ENCODE assay signal across 9 mouse cellular contexts in genomic region chr8:70493692-70494415, GRCm38 (mm10). TPM values are rescaled to one million over a fixed set of nuclear protein-coding genes. Genes with fewer than 3 reads are reported as not detected.
DNase-seq lines count a peak whose midpoint lies in the region; ATAC-seq and TF ChIP-seq lines count a peak whose summit lies in the region.
"Had no signal": no experiment of that assay in that cellular context is flagged by ENCODE, and none has a peak within 500 bp of the region (broad histone marks: within the 10 kb centered on the region; RNA-seq: fewer than 3 reads in every experiment).

No protein-coding gene starts in this region.

- H3K36me3 ChIP-seq in kidney, postnatal 0 days (ENCODE audit: insufficient read depth, low read length): no peaks in the 10 kb centered on the region
- no peaks in the 10 kb centered on the region for H3K36me3 ChIP-seq in embryonic facial prominence, embryonic 14.5 days (ENCODE audit: control insufficient read depth, insufficient read depth, low read length)
- peaks cover 12% of the 10 kb centered on the region for H3K36me3 ChIP-seq in limb, embryonic 10.5 days
- no peaks in the 10 kb centered on the region for H3K36me3 ChIP-seq in neural tube, embryonic 14.5 days (ENCODE audit: control insufficient read depth, insufficient read depth, low read length)

- H3K4me3 ChIP-seq in kidney, postnatal 0 days (replicated peaks; ENCODE audit: low read depth, low read length): peak overlapping the region; percentile 44
- H3K4me3 ChIP-seq in embryonic facial prominence, embryonic 14.5 days (ENCODE audit: low read depth, low read length): peak overlapping the region; percentile 56
- H3K4me3 ChIP-seq in limb, embryonic 10.5 days: peak overlapping the region; percentile 76
- peak overlapping the region; percentile 29; the same call in 1 of the 2 replicates for H3K4me3 ChIP-seq in neural tube, embryonic 14.5 days (ENCODE audit: low read depth, low read length)

- peaks cover 82% of the 10 kb centered on the region for H3K27me3 ChIP-seq in kidney, postnatal 0 days (ENCODE audit: insufficient read depth, low read length)
- H3K27me3 ChIP-seq in embryonic facial prominence, embryonic 14.5 days (replicated peaks; ENCODE audit: control insufficient read depth, insufficient read depth, low read length): peaks cover 78% of the 10 kb centered on the region
- peaks cover 96% of the 10 kb centered on the region for H3K27me3 ChIP-seq in limb, embryonic 10.5 days (ENCODE audit: low read depth, poor library complexity, severe bottlenecking)
- peaks cover 88% of the 10 kb centered on the region for H3K27me3 ChIP-seq in neural tube, embryonic 14.5 days (ENCODE audit: control insufficient read depth, insufficient read depth, low read length)

- H3K9me3 ChIP-seq in kidney, postnatal 0 days (replicated peaks; ENCODE audit: low read length): no peaks in the 10 kb centered on the region
- no peaks in the 10 kb centered on the region for H3K9me3 ChIP-seq in embryonic facial prominence, embryonic 14.5 days (ENCODE audit: control insufficient read depth, low read length)
- no peaks in the 10 kb centered on the region for H3K9me3 ChIP-seq in limb, embryonic 10.5 days (replicated peaks)
- no peaks in the 10 kb centered on the region for H3K9me3 ChIP-seq in neural tube, embryonic 14.5 days (ENCODE audit: control insufficient read depth, low read length)

- DNase-seq in kidney, postnatal 0 days (ENCODE audit: low spot score): no peak
- DNase-seq in kidney, adult 9 months: no peak
- DNase-seq in embryonic facial prominence, embryonic 14.5 days (ENCODE audit: low spot score): no peak
- peak; percentile 66 for DNase-seq in limb, embryonic 10.5 days (ENCODE audit: low spot score)
- no peak for DNase-seq in adrenal gland, adult (ENCODE audit: inconsistent age in 2 of 2, low spot score in 1 of 2)
- DNase-seq in adrenal gland, adult 18-20 months (ENCODE audit: low spot score in 2 of 2): no peak
- DNase-seq in gastrocnemius, adult 8-10 months (ENCODE audit: low spot score in 2 of 2): no peak

- WGBS in kidney, postnatal 0 days: 2% methylated on average over 46 of the region's 47 CpGs
- WGBS in embryonic facial prominence, embryonic 14.5 days: 0% methylated on average over 27 of the region's 47 CpGs
- WGBS in limb, embryonic 10.5 days: 1% methylated on average over 47 of the region's 47 CpGs
- 1% methylated on average over 47 of the region's 47 CpGs for WGBS in neural tube, embryonic 14.5 days

- no peak overlapping the region for H3K27ac ChIP-seq in kidney, postnatal 0 days
- peak overlapping the region; percentile 77 for H3K27ac ChIP-seq in embryonic facial prominence, embryonic 14.5 days (replicated peaks; ENCODE audit: low read depth, low read length)
- H3K27ac ChIP-seq in limb, embryonic 10.5 days: peak overlapping the region; percentile 94
- no peak overlapping the region for H3K27ac ChIP-seq in neural tube, embryonic 14.5 days (ENCODE audit: low read depth, low read length)

- no peak for TF ChIP-seq CTCF in kidney, postnatal 0 days (IDR thresholded peaks at IDR 0.05; ENCODE audit: low read depth)

- ATAC-seq in kidney, postnatal 0 days (replicated peaks; ENCODE audit: low FRiP score, low read depth): no peak
- no peak for ATAC-seq in embryonic facial prominence, embryonic 14.5 days (ENCODE audit: low read depth)
- no peak for ATAC-seq in neural tube, embryonic 14.5 days (ENCODE audit: low read depth)

- peaks cover 18% of the 10 kb centered on the region for H3K4me1 ChIP-seq in kidney, postnatal 0 days (replicated peaks; ENCODE audit: insufficient read depth, low read length)
- H3K4me1 ChIP-seq in embryonic facial prominence, embryonic 14.5 days (ENCODE audit: control insufficient read depth, insufficient read depth, low read length): peaks cover 41% of the 10 kb centered on the region
- H3K4me1 ChIP-seq in limb, embryonic 10.5 days: peaks cover 87% of the 10 kb centered on the region
- H3K4me1 ChIP-seq in neural tube, embryonic 14.5 days (ENCODE audit: control insufficient read depth, insufficient read depth, low read length): peaks cover 20% of the 10 kb centered on the region

- peak overlapping the region; percentile 31; the same call in 1 of the 2 replicates for H3K9ac ChIP-seq in kidney, postnatal 0 days (ENCODE audit: low read depth, low read length)
- H3K9ac ChIP-seq in embryonic facial prominence, embryonic 14.5 days (ENCODE audit: low read depth, low read length): peak overlapping the region; percentile 71
- 0 out of 2 replicates have a peak overlapping the region, but pooled peaks have one; percentile 22 for H3K9ac ChIP-seq in neural tube, embryonic 14.5 days (replicated peaks; ENCODE audit: low read depth, low read length)

- peak overlapping the region; percentile 81 for H3K4me2 ChIP-seq in kidney, postnatal 0 days (ENCODE audit: low read length)
- peak overlapping the region; percentile 81 for H3K4me2 ChIP-seq in embryonic facial prominence, embryonic 14.5 days (ENCODE audit: low read depth, low read length)
- H3K4me2 ChIP-seq in neural tube, embryonic 14.5 days (ENCODE audit: low read depth, low read length): peak overlapping the region; percentile 50

RNA-seq across cellular contexts. Expression of gene Crlf1, which starts 0.9 kb away (rescaled TPM):
- polyA plus RNA-seq in kidney, postnatal 0 days (2015; fragmentation: Nextera tagmentation; extraction: Ambion mirVana): 31.3 and 33.7 TPM in 2 replicates
- 67.3 and 68.1 TPM in 2 replicates for polyA plus RNA-seq in embryonic facial prominence, embryonic 14.5 days (2014; fragmentation: Nextera tagmentation; extraction: Ambion mirVana)
- polyA plus RNA-seq in limb, embryonic 10.5 days (2016; fragmentation: Nextera tagmentation; extraction: Ambion mirVana): 79.8 and 126 TPM in 2 replicates
- polyA plus RNA-seq in neural tube, embryonic 14.5 days (2014; fragmentation: Nextera tagmentation; extraction: Ambion mirVana): 5.3 and 10.0 TPM in 2 replicates
- total RNA-seq in adrenal gland, adult 18-20 months (2021): 1 to 10 TPM in 1 of 2 experiments, under 1 TPM in 1; 0.74 to 1.6 TPM
- total RNA-seq in gastrocnemius, adult 8-10 months (2022): 1 to 10 TPM; 1.1 to 2.5 (median 2.3) TPM
- total RNA-seq: neutrophil, adult 5-6 weeks had no signal

RNA-seq across cellular contexts. Expression of gene Tmem59l, which starts 6.7 kb away (rescaled TPM):
- polyA plus RNA-seq in kidney, postnatal 0 days (2015; fragmentation: Nextera tagmentation; extraction: Ambion mirVana): 3.0 and 3.5 TPM in 2 replicates
- 10.2 and 14.5 TPM in 2 replicates for polyA plus RNA-seq in embryonic facial prominence, embryonic 14.5 days (2014; fragmentation: Nextera tagmentation; extraction: Ambion mirVana)
- polyA plus RNA-seq in limb, embryonic 10.5 days (2016; fragmentation: Nextera tagmentation; extraction: Ambion mirVana): 22.4 and 23.7 TPM in 2 replicates
- 144 and 200 TPM in 2 replicates for polyA plus RNA-seq in neural tube, embryonic 14.5 days (2014; fragmentation: Nextera tagmentation; extraction: Ambion mirVana)
- 10 to 100 TPM; 20.4 to 26.4 TPM for total RNA-seq in adrenal gland, adult 18-20 months (2021)
- total RNA-seq in gastrocnemius, adult 8-10 months (2022): not detected
- total RNA-seq: neutrophil, adult 5-6 weeks had no signal

RNA-seq across cellular contexts. Expression of gene Rex1bd, which starts 12.7 kb away (rescaled TPM):
- polyA plus RNA-seq in kidney, postnatal 0 days (2015; fragmentation: Nextera tagmentation; extraction: Ambion mirVana): 140 TPM in 2 replicates
- 144 and 148 TPM in 2 replicates for polyA plus RNA-seq in embryonic facial prominence, embryonic 14.5 days (2014; fragmentation: Nextera tagmentation; extraction: Ambion mirVana)
- 126 and 143 TPM in 2 replicates for polyA plus RNA-seq in limb, embryonic 10.5 days (2016; fragmentation: Nextera tagmentation; extraction: Ambion mirVana)
- 152 and 172 TPM in 2 replicates for polyA plus RNA-seq in neural tube, embryonic 14.5 days (2014; fragmentation: Nextera tagmentation; extraction: Ambion mirVana)
- total RNA-seq in adrenal gland, adult 18-20 months (2021): 100 to 1,000 TPM; 155 to 174 TPM
- 100 to 1,000 TPM; 175 to 196 (median 181) TPM for total RNA-seq in gastrocnemius, adult 8-10 months (2022)

RNA-seq across cellular contexts. Expression of gene Uba52, which starts 16.7 kb away (rescaled TPM):
- 1,111 and 1,265 TPM in 2 replicates for polyA plus RNA-seq in kidney, postnatal 0 days (2015; fragmentation: Nextera tagmentation; extraction: Ambion mirVana)
- polyA plus RNA-seq in embryonic facial prominence, embryonic 14.5 days (2014; fragmentation: Nextera tagmentation; extraction: Ambion mirVana): 991 and 1,091 TPM in 2 replicates
- 877 and 996 TPM in 2 replicates for polyA plus RNA-seq in limb, embryonic 10.5 days (2016; fragmentation: Nextera tagmentation; extraction: Ambion mirVana)
- polyA plus RNA-seq in neural tube, embryonic 14.5 days (2014; fragmentation: Nextera tagmentation; extraction: Ambion mirVana): 734 and 750 TPM in 2 replicates
- 1,000 to 10,000 TPM; 1,449 to 1,570 TPM for total RNA-seq in adrenal gland, adult 18-20 months (2021)
- total RNA-seq in gastrocnemius, adult 8-10 months (2022): 100 to 1,000 TPM; 794 to 918 (median 839) TPM

RNA-seq across cellular contexts. Expression of gene Klhl26, which starts 17.1 kb away (rescaled TPM):
- 19.1 and 19.5 TPM in 2 replicates for polyA plus RNA-seq in kidney, postnatal 0 days (2015; fragmentation: Nextera tagmentation; extraction: Ambion mirVana)
- 18.7 and 21.5 TPM in 2 replicates for polyA plus RNA-seq in embryonic facial prominence, embryonic 14.5 days (2014; fragmentation: Nextera tagmentation; extraction: Ambion mirVana)
- polyA plus RNA-seq in limb, embryonic 10.5 days (2016; fragmentation: Nextera tagmentation; extraction: Ambion mirVana): 24.1 and 29.0 TPM in 2 replicates
- polyA plus RNA-seq in neural tube, embryonic 14.5 days (2014; fragmentation: Nextera tagmentation; extraction: Ambion mirVana): 29.4 and 30.1 TPM in 2 replicates
- 10 to 100 TPM; 26.0 to 27.0 TPM for total RNA-seq in adrenal gland, adult 18-20 months (2021)
- total RNA-seq in gastrocnemius, adult 8-10 months (2022): 1 to 10 TPM; 6.6 to 9.7 (median 7.5) TPM

Comparison
In these comparisons a context has a peak if more than half of its experiments do, and no peak if none do; other contexts are left out.
1. H3K27ac ChIP-seq: peak in embryonic facial prominence, embryonic 14.5 days (single experiment) and limb, embryonic 10.5 days (single experiment); none in kidney, postnatal 0 days (single experiment) and neural tube, embryonic 14.5 days (single experiment).
2. Peak in every context shown above with its lines, with median percentiles within 50 percentile points of each other: H3K4me2 ChIP-seq, H3K4me3 ChIP-seq and H3K9ac ChIP-seq.